Mouse (Mus musculus) spleen, postnatal 14 days (tissue): ENCODE data around the gene Fktn.
"Not testable (repeated sequence)": the region's sequence is repeated elsewhere in the genome, so short reads cannot be mapped to it uniquely, and the experiment has no call there.

Source experiments
- DNase-seq, 2 experiments: peaks; one replicate each; pipeline ENCODE4 v3.0.0; 2021 to 2022; ENCODE audit warnings: low spot score in 2 of 2

Gene Fktn

GRCm38 (mm10) chr4:53770958-53771735 is 57.3 kb downstream of the Fktn start:
- DNase-seq, result no peak

GRCm38 (mm10) chr4:53772004-53772403 is 58.2 kb downstream of the Fktn start:
- DNase-seq, result no peak

- DNase-seq, result no peak
These were observed 60.1 kb downstream of the Fktn start for GRCm38 (mm10) chr4:53773911-53774310.

- DNase-seq, result no peak
These were observed 67.6 kb downstream of the Fktn start for GRCm38 (mm10) chr4:53781396-53781795.

- DNase-seq, result no peak
These were observed 68.6 kb downstream of the Fktn start for GRCm38 (mm10) chr4:53782216-53783070.

- no peak for DNase-seq
These were observed 72.1 kb downstream of the Fktn start for GRCm38 (mm10) chr4:53785746-53786398.

GRCm38 (mm10) chr4:53786851-53787250 is 73.1 kb downstream of the Fktn start:
- DNase-seq, result no peak

GRCm38 (mm10) chr4:53789346-53789745 is 75.5 kb downstream of the Fktn start:
- DNase-seq, result no peak

GRCm38 (mm10) chr4:53794257-53794966 is 80.6 kb downstream of the Fktn start:
- DNase-seq, result no peak

GRCm38 (mm10) chr4:53795086-53795485 is 81.3 kb downstream of the Fktn start:
- no peak for DNase-seq

GRCm38 (mm10) chr4:53795706-53796105 is 81.9 kb downstream of the Fktn start:
- DNase-seq, result no peak

- DNase-seq, result no peak
These were observed 83.3 kb downstream of the Fktn start for GRCm38 (mm10) chr4:53796865-53797772.

- no peak for DNase-seq
These were observed 85.3 kb downstream of the Fktn start for GRCm38 (mm10) chr4:53798896-53799676.

- DNase-seq, result no peak
These were observed 86.0 kb downstream of the Fktn start for GRCm38 (mm10) chr4:53799753-53800152.

- DNase-seq, result not testable (repeated sequence)
These were observed 89.9 kb downstream of the Fktn start for GRCm38 (mm10) chr4:53803674-53804073.

GRCm38 (mm10) chr4:53806428-53806827 is 92.6 kb downstream of the Fktn start:
- not testable (repeated sequence) for DNase-seq

- no peak for DNase-seq
These were observed 104.5 kb downstream of the Fktn start for GRCm38 (mm10) chr4:53818320-53818719.

GRCm38 (mm10) chr4:53823697-53824096 is 109.9 kb downstream of the Fktn start:
- DNase-seq, result no peak

GRCm38 (mm10) chr4:53824831-53825230 is 111.0 kb downstream of the Fktn start:
- no peak for DNase-seq
